Mouse (Mus musculus) left cerebral cortex, adult 8-10 months (tissue): ENCODE measurements at regions not wholly inside any gene's neighbourhood (a gene's known extent, or its start where the extent isn't known, plus 50 kb on each side); places are given as distances from the start of the nearest gene placed in this dataset.

ENCODE experiments used
- DNase-seq, 2 experiments: peaks; one replicate each; pipeline ENCODE4 v3.0.0; 2022; ENCODE audit warnings: low spot score in 2 of 2

DNA sequence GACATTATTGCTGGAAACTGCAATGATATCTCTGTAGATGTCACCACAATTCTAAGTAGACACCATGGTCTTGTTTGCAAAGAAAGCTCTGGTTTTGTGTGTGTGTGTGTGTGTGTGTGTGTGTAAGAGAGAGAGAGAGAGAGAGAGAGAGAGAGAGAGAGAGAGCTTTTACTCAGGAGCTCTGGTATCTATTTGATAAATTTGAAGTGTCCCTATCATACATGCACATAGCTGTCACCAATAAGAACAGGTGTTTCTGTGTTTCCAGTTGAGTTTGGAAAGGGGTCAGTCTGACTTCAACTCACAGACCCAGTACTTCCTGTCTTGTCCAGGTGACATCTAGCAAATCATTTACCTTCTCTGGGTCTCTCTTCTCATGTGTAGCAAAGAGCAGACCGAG is 169.7 kb upstream of the Serpine2 start:
- no peak for DNase-seq

DNA sequence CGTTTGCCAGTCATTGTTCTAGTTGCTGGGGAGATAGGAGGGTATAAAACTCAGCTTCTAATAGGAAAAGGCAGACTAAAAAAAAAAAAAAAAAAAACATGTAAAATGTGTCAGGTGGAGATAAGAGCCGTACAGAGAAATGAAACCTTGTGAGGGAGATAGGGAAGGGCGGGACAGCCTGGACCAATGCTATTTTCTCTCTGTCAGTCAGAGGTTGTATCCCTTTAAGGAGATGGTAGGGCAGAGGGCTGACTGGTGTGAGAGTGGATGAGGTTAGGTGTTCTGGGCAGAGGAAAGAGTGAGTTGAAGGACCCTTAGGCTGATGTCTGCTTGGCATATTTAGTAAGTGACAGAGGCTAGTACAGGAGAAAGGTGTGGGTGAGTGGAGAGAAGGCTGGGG is 169.2 kb upstream of the Serpine2 start:
- no peak for DNase-seq

DNA sequence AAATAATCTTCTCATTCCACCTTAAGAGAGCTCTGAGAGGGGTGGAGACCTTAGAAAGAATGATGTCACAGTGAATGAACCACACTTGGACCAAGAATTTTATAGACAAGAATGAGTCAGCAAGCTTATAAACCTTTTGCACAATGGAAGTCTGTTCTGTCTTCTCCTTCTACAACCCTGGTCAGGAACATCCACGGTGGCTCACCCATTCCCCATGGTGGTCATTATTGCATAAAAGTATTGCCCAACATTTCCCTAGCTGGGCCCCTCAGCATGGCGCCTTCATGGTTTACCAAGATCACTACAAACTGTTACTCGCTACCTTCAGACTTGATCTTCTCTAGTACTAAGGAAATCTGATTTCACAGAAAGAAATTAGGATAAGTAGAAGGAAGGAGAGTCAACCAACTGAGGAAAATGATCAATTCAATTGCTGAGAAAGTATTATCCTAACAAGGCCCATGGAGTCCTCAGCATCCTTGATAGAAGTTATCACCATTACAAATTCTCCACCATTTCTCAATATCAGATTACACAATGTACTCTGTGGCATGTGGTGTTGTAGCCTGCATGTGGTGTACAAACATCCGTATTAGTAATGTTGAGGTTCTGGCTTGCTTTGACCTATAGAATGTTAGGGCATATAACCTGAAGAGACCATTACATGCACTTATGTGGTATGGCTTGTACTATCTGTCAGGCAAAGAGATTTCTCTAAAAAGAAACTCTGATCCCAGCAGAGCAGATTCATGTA is 165.1 kb upstream of the Serpine2 start:
- no peak for DNase-seq

DNA sequence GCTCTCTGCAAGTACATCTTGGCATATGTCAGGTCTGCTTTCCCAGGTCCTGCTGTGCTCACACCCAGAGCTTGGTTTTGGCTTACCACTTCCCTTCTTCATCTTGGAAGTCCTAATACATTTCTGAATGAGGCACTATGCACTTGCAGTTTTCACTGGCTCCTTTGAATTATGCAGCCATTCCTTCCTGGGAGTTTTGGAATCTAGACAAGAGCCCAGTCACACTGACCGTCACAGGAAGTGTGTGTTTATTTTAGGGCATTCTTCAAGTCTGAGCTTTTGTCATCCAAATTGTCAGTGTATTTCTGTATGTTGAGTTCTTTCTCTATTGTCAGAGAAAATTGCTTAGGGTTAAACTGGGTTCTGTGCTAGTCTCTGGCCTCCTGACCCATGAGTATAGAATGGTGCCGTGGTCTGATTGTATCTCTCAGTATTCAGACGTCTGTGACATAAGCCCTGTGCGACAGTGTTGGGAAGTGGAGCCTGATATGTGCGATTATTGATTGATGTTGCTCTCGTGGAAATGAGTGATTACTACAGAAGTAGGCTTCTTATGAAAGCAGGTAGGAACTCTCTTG is 162.6 kb upstream of the Serpine2 start:
- DNase-seq, result no peak

DNA sequence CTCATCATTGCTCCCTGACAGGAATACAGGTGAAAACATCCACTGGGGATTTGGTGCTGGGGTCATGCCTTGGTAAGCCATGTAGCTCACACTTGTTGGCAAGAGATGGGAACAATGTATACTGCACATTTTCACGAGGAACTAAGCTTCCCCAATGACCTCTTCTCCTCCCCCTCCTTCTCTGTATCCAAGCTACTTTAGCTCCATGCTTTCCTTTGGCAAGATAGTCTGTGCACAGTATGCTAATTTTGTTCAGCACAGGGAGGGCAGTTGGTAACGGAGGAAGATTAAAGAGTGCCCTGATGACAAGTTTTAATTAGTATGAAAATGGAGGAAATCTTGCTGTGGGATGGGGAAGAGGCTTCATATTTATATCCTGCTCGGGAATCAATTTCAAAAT is 160.9 kb upstream of the Serpine2 start:
- no peak for DNase-seq

DNA sequence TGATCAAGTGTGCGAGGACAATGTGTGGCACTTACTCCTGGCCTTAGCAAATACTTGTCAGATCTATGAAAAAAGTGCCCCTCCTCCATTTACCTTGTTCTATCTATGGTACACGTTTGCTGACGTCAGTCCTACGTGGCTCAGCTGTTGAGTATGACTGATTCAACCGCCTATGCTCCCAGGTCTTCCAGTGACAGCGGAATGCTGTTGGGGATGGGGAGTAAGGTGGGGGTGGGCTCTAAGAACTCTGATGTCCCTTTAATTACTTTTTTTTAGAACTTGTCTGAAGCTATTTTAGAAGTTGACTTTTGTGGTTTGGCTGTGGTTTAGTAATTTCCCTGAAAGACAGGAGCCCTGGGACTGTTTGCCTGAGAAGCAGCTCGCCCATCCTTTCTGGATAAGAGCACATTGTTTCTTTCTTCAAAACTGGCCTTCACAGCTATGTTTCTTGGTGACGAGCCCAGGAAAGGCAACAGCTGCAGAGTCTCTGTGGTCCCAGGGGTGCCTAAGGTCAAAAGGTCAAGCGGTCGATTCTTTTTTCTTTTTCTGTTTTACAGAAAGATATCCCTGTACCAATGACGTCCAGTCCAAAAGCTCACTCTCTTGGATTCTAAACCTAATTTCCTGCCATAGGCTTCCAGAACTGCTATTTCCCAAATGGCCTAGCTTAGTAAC is 157.5 kb upstream of the Serpine2 start:
- DNase-seq, result no peak

DNA sequence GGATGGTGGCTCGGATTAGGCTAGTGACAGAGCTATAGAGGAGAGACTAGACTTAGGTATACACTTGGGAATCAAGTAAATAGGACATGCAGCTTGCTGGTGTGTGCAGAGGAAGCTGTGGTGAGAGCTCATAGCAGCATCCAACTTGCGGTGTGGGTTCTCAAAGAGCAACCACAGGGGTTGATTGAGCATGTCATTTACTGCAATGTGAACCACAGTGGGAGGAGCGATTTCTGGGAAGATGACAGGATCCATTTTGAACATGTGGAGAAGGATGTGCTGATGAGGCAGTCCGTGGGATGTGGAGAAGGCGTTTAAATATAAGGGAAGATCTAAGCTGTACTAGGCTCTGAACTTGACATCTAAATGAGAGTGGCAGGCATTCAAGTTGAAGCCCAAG is 154.5 kb upstream of the Serpine2 start:
- no peak for DNase-seq

DNA sequence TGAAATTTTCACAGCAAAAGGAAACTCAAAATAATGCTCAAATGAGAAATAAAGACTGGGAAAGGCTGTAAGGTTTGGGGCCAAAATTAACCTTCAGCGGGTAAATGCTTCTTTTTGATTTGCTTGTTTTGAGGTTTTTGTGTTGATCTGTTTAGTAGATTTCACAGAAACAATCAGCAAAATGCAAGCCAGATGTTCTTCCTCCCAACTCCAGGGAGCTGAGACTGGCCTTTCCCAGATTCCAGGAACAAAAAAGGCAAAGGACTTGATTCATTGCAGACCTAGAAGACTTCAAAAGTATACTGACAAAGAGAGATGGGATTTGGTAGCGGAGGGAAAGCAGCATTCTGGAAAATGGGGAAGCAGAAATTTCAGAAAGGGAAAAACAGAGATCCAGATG is 153.6 kb upstream of the Serpine2 start:
- DNase-seq, result no peak

DNA sequence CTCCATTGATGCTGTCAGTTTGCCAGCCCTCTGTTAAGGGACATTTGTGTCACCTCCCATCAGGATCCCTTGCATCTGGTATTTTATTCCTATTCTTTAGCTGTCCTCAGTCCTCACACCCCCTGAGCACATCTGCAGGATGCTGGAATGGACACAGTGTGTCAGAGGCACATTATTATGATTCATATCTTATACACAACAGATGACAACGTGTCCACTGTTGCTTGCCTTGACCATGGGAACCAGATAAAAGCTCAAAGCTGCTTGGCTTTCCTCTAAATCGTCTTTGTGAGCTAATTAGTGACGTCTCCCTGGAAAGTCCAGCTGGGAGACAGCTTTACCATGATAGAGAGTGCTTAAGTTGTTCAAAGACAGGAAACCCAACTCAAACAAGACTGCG is 149.7 kb upstream of the Serpine2 start:
- DNase-seq, result no peak

DNA sequence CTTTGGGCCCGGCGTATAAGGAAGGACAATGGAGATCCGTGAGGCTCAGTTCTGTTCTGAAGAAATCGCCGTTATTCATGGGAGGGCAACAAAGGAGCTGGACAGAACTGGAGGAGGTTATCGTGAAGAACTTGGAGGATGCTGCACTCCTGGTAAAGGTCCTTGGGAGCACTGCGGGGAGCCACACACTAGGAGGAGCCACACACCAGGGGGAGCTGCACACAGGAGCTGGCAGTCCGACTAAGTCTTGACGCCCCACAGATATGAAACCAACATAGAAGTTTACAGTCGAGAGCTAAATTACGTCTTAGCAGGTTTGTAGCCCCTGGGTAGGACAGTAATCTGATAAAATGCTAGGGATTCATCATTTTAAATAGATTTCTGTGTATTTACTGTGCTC is 138.1 kb upstream of the Serpine2 start:
- DNase-seq, result no peak

DNA sequence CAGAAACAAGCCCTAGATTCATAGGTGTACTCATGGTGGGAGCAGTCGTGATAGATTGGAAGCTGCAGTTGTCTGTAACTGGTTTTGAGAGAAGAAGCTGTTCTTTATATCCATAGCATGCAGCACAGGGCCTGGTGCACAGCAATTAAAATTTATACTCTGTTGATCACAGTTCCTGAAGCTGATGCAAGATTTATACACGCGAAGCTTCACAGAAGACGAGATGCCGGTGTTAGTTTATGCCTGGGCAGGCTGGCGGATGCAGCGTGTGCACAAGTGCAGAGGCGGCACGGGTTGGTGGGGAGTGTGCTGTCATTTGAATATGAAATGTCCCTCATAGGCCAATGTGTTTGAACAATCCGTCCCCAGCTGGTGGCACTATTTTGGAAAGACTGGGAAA is 136.9 kb upstream of the Serpine2 start:
- no peak for DNase-seq

DNA sequence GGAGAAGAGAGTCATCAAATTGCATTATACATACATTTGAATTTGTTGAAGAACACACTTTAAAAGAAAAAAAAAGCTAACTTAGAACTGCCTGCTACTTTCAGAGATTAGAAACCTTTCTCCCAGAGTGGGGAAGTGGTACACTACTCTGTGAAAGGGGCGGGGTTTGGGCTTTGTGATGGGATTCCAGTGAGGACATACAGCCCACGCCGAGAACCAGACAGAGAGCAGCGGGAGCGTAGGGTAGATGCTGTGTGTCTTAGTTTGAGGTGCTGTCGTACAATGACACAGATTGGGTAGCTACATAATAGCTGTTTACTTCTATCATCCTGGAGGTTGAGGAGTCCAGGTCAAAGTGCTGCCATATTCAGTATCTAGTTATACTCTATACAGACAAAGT is 136.5 kb upstream of the Serpine2 start:
- no peak for DNase-seq

DNA sequence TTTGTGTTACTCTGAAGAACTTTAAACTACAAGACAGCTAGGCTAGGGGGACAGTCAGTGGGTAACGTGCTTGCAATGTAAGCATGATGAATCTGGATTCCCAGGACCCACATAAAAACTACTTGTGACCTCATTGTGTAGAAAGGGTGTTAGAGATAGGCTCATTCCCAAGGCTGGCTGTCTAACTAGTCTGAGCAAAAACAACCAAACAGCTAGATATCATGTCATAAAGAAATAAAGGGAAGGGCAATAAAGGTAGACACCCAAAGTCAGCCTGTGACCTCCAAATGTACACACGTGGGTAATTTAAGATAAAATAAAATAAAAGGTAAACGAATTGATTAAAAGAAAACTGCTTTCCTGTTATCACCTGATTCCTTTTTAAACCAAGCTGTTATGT is 123.7 kb upstream of the Serpine2 start:
- no peak for DNase-seq

DNA sequence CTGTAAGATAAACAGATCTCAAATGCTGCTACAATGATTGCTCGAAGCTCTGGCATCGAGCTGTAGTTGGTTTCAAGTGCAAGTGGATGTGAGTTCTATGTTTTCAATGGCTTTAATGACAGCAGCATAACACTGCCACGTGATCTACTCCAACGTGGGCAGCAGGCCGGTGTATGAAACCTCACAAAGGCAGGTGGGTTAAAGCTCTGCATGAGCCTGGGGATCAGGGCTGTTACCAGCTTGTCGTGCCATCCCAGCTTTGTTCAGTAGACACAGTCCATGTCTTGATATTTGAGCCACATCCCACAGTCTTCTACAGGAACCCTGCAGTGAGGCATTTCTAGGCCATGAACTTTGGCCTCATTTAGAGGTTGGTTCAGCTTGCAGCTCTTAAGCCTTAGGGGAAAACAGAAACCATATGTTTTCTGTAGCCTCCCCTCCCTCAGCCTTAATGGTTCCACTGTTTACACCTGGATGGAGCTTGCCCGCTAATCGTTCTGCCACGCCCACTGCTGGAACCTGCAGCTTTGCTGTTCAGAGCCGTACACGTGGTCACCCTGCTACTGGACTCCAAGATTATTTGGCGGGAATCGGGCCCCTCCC is 121.8 kb upstream of the Serpine2 start:
- DNase-seq, result no peak

DNA sequence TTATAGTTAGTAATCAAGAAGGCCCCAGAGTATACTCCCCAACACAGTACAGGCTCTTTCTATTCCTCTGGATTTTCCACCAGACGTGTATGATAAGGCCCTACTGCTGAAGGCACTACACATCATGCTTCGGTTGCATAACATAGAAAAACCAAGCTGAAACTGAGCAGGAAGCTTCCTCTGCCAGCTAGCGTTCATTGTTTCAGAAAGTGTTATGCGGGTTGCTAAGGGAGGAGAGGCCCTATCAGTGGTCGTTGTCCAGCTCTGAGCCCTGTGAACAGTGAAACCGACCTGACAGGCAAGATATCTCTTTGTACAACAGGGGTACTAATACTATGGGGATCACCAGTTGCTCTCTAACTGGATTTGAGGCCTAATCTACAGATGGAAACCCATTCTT is 118.9 kb upstream of the Serpine2 start:
- DNase-seq, result no peak

DNA sequence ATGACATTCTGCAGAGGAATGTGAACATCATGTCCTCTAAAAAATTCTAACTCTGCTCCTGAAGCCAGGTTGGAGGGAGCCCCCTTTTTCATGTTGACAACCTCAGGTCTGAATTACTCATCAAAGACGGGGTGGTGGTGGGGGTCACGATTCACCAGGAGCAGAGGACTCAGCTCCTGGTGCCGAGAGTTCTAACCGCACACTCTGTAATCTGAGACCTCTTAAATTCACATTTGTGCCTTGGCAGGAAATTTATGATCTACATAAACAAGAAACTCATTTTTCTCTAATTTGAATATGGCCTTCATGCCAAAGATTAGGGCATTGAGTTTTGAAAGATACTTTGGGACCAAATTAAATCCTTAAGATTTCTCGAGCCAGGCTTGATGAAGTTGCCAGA is 117.2 kb upstream of the Serpine2 start:
- no peak for DNase-seq

DNA sequence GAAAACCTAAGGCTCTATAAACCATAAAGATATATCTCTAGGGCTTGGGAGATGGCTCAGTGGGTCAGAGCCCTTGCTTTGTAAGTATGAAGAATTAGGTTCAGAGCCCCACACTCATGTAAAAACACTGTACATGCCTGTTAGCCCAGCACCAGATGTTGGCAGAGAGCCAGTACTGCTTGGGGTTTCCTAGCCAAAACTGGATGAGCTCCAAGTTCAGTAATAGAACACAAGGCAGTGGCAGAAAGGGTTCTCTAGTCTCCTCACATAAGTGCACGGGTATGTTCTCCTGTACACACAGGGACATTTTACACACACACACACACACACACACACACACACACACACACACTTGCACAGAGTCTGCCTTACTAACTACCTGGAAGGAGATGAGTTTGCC is 95.1 kb upstream of the Serpine2 start:
- DNase-seq, result no peak

DNA sequence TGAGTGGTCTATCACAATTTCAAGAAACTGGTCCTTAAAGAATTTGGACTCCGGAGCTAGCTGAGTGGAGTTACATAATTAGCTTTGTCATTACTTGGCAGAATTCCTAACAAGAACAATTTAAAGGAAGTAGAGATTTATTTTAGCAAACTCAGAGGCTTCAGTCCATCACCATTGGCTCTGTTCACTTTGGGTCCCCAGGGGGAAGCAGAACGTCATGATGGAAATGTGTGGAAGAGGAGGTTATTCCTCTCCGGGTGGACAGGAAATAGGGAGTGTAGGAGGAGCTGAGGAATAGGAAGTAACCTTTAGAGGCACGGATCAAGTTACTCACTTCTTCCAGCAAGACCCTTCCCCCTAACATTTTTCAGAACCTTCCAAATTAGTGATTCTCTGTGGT is 83.3 kb upstream of the Serpine2 start:
- no peak for DNase-seq

DNA sequence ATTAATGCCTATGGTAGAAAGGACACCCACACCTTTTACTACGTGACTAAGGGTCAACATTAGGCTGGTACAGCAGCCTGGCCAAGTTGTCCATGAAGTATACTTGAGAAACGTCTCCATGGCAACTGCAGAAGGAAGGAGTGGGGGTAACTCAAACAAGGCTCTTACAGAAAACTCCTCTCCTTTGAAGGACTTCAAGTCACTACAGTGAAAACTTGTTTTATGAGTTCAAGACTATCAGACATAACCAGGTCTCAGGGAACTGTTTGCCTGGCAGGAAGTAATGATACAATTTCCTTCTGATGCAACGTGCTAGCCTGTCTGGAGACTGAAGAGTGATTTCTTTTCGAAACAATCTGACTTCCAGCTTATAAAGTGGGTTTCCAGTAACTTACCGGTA is 71.5 kb upstream of the Serpine2 start:
- no peak for DNase-seq

DNA sequence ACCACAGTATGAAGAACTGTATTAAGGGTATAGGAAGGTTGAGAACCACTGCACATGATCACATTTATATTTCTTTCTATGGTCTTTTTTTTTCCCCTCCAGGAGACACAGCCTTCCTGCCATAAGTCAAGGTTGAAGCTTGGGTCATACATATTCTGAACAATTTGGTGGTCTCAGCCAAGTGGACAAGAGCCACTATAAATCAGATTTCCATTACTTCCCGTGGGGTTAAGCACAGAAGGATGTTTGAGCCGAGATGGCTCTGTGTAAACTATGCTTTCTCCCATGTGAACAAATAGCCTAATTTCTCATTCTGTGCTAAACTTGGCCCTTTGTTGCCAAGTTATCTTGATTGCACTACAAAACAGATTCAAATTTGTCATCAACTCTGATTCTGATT is 66.8 kb upstream of the Serpine2 start:
- no peak for DNase-seq

DNA sequence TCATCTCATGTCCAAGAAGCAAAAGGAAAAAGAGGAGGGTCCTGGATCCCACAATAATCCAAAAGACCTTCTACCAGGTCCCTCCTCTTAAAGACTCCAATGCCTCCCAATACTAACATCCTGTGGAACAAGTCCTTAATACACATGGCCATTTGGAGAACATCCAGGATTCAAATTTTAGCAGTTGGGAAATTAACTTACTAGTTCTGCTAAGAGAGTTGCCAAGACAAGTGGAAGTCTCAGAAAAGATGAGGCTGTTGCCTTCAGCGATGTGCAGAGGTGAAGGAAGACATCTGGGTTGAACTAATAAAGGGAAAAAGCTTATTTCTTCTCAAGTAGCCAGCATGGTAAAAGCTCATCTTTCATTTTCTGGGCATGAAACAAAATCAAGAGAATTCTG is 64.8 kb upstream of the Serpine2 start:
- DNase-seq, result no peak

DNA sequence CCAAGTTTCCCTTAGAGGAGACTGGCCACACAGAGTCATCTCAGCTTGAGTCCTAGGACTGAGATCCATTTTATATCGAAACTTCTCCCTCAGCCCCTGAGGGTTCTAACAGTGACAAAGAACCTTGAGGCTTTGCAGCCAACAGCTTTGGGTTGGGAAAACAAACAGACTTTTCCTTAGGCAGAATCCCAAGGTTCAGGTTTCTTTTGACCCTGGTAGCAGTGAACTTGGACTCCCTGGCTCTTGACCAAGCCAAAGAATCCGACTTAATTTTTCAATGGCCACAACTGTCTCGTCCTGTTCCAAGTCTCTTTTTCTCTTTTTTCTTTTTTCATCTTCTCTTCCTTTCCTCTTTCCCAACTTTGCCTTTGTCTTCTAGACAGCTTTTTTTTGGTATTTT is 60.9 kb upstream of the Serpine2 start:
- no peak for DNase-seq

DNA sequence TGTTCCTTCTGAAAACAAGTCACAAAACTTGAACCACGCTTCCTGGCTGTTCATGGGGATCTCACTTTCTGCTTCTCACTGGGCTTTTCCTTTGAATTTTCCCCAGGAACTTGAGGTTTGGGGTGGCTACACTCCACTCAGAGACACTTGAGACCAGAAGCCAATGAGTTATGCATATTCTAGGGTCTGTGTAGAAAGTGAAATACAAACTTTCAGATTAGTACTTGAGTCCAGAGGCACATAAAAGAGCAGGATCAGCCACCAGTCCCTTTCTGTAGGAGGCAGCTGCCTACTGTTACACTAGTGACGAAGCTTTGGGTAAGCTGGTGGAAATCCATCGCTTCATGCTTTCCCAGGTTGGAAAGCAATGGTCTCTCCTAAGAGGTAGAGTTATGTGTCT is 60.4 kb upstream of the Serpine2 start:
- DNase-seq, result no peak
